Mouse (Mus musculus) small intestine, adult 2 months (tissue): ENCODE measurements around the gene Gstp2.

Experiments
- CTCF ChIP-seq: fragments of 200-500 bp; IDR thresholded peaks from 2 replicates; pipeline ENCODE4 v1.5.1; 2012; ENCODE audit warnings: low read depth, mild to moderate bottlenecking, control low read depth, inconsistent platforms, low read length, moderate library complexity, mixed read lengths; ENCODE audit not compliant: insufficient replicate concordance, insufficient read length; ENCODE audit errors: extremely low read depth
- POLR2A ChIP-seq: fragments of 200-500 bp; IDR thresholded peaks from 2 replicates; pipeline ENCODE4 v1.6.1; 2012; ENCODE audit warnings: low read depth, mild to moderate bottlenecking, control low read depth, inconsistent platforms, low read length, moderate library complexity

GRCm38 (mm10) chr19:4055947-4056693 lies 10.3 kb upstream of the Gstp2 start:
- TF ChIP-seq POLR2A (no peak), CTCF (no peak)
